Mouse (Mus musculus): ENCODE results near the gene Klkb1. TPM values are rescaled to one million over a fixed set of nuclear protein-coding genes. Genes with fewer than 3 reads are reported as not detected.

The Klkb1 gene
- total and polyA plus RNA-seq, 3 experiments = 0.04 TPM; not detected in 2

DNA sequence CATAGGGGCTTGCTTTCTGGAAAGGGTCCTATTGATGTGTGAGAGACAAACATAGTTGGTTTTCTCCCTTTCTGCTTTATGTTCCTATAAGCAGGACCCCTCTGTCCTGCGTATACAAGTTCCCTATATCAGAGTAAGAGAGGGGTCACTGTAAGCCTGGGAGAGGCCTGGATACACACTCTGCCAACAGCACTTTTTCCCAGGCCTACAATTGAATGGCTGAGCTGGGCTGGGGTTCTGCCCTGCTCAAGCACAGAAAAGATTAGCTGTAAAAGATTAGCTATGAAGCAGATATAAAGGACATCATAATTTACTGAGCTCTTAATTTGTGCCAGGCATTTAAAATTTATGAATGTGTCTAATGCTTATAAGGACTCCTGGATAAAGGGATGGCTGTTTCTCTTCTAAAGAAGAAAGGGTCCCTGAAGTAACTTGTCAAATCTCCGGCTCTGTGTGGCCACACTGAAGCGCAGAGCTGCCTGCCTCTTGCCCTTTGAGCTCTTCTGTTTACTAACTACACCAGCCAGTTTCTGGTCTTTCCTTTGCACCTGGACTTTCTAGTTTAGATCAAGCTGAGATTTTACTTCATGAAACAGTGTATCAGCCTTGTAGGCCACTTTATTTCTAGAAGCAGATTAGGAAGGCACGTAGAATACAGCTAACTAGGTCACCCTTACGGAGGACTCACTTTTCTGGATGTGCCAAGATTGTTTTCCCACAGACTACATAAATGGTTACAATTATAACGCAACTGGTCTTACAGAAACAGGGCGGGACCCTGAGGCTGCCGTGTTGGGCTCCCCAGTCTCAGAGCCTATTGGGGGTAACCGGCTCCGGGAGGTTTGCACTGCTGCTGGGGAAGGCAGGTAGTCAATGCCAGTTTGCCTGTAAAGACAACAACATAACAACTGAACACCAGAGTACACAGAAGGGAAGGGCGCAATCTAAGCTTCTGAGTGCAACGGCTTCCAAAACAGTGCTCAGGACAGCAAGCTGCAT, 47.3 kb upstream of the Klkb1 start:
- Histone ChIP-seq H3K4me1 (ENCODE audit: control insufficient read depth in 1 of 2, insufficient read depth in 2 of 2) (no peaks in the 10 kb centered on the region), H3K4me3 (replicated peaks in 1 of 3; ENCODE audit: low read depth in 2 of 3, low read length in 2 of 3, poor library complexity in 1 of 3) (no peak overlapping the region), H3K9ac (ENCODE audit: insufficient read depth, low read depth) (no peak overlapping the region), H3K9me3 (replicated peaks; ENCODE audit: low read length) (no peaks in the 10 kb centered on the region), H3K27ac (ENCODE audit: insufficient read depth, low read depth) (no peak overlapping the region), H3K36me3 (replicated peaks in 1 of 2; ENCODE audit: control insufficient read depth in 1 of 2, insufficient read depth in 1 of 2, low read length in 1 of 2) (no peaks in the 10 kb centered on the region), H3K27me3 (replicated peaks) (no peaks in the 10 kb centered on the region), H3K79me2 (replicated peaks; ENCODE audit: control insufficient read depth, extremely low read depth, insufficient read depth, poor library complexity, severe bottlenecking) (no peaks in the 10 kb centered on the region), H3K4me2 (ENCODE audit: insufficient read depth, low read depth, poor library complexity, severe bottlenecking) (no peak overlapping the region)
- no peak for DNase-seq (ENCODE audit: extremely low read depth)
- in situ Hi-C loops (cut with MboI; ENCODE audit: low pct_ligation_motif_present, low pct_unique_long_range_greater_than_20kb, low sequenced_read_pairs) = no loop called here
- no peak for TF ChIP-seq IRF4 (IDR thresholded peaks at IDR 0.05; ENCODE audit: low read depth, low read length)
- no peak for TF ChIP-seq ELF1 (IDR thresholded peaks at IDR 0.05; ENCODE audit: low read depth, low read length)
- no peak for TF ChIP-seq PAX5 (IDR thresholded peaks at IDR 0.05; ENCODE audit: low read length)
- no peak for TF ChIP-seq E2F4 (IDR thresholded peaks at IDR 0.05; ENCODE audit: insufficient replicate concordance, low read depth, low read length)
- TF ChIP-seq TBP (conservative IDR thresholded peaks at IDR 0.05; ENCODE audit: low read depth, low read length) = no peak
- TF ChIP-seq CTCF (conservative IDR thresholded peaks at IDR 0.05 in 1 of 2, IDR thresholded peaks at IDR 0.05 in 1 of 2; ENCODE audit: low read depth in 2 of 2, low read length in 2 of 2) = no peak
- TF ChIP-seq ZKSCAN1 (IDR thresholded peaks at IDR 0.05; ENCODE audit: borderline replicate concordance, low read depth, low read length) = no peak
- dilution Hi-C loops (cut with MboI; ENCODE audit: extremely low pct_ligation_motif_present, extremely low pct_unique_long_range_greater_than_20kb, low sequenced_read_pairs) = no loop called here

- H3K79me2 ChIP-seq (replicated peaks; ENCODE audit: control insufficient read depth, extremely low read depth, insufficient read depth, poor library complexity, severe bottlenecking) = no peaks in the 10 kb centered on the region
- in situ Hi-C loops (cut with MboI; ENCODE audit: low pct_ligation_motif_present, low pct_unique_long_range_greater_than_20kb, low sequenced_read_pairs) = no loop called here
- peaks cover 7 to 26% of the 10 kb centered on the region in 2 experiments for H3K4me1 ChIP-seq (ENCODE audit: control insufficient read depth in 1 of 2, insufficient read depth in 2 of 2)
- peak overlapping the region; percentile 27 for H3K9ac ChIP-seq (ENCODE audit: insufficient read depth, low read depth)
- no peak for TF ChIP-seq POLR2AphosphoS2 (IDR thresholded peaks at IDR 0.05; ENCODE audit: low read depth, low read length)
- no peak for TF ChIP-seq HCFC1 (IDR thresholded peaks at IDR 0.05; ENCODE audit: low read depth, low read length)
- TF ChIP-seq JUN (IDR thresholded peaks at IDR 0.05; ENCODE audit: insufficient read depth, low read depth, low read length) = no peak
- no peak for TF ChIP-seq E2F4 (IDR thresholded peaks at IDR 0.05; ENCODE audit: insufficient replicate concordance, low read depth, low read length)
- no peak for TF ChIP-seq PAX5 (IDR thresholded peaks at IDR 0.05; ENCODE audit: low read length)
- no peak for TF ChIP-seq SMC3 (IDR thresholded peaks at IDR 0.05; ENCODE audit: low read depth, low read length)
- no peak for TF ChIP-seq NELFE (IDR thresholded peaks at IDR 0.05; ENCODE audit: low read depth, low read length)
- no peak for TF ChIP-seq USF2 (conservative IDR thresholded peaks at IDR 0.05; ENCODE audit: low read depth, low read length)
- no peak for TF ChIP-seq TBP (conservative IDR thresholded peaks at IDR 0.05; ENCODE audit: low read depth, low read length)
- TF ChIP-seq GABPA (IDR thresholded peaks at IDR 0.05; ENCODE audit: insufficient replicate concordance, low read depth, low read length) = no peak
- TF ChIP-seq CHD2 (IDR thresholded peaks at IDR 0.05; ENCODE audit: low read length) = no peak
- peak overlapping the region; percentile 46 to 75 (median 67) for H3K4me3 ChIP-seq (replicated peaks in 1 of 3; ENCODE audit: low read depth in 2 of 3, low read length in 2 of 3, poor library complexity in 1 of 3)
- H3K36me3 ChIP-seq (replicated peaks in 1 of 2; ENCODE audit: control insufficient read depth in 1 of 2, insufficient read depth in 1 of 2, low read length in 1 of 2) = no peaks in the 10 kb centered on the region
- H3K4me2 ChIP-seq (ENCODE audit: insufficient read depth, low read depth, poor library complexity, severe bottlenecking) = peak overlapping the region; percentile 44; the same call in 1 of the 2 replicates
- dilution Hi-C loops (cut with MboI; ENCODE audit: extremely low pct_ligation_motif_present, extremely low pct_unique_long_range_greater_than_20kb, low sequenced_read_pairs) = no loop called here
- no peaks in the 10 kb centered on the region for H3K9me3 ChIP-seq (replicated peaks; ENCODE audit: low read length)
- no peak for DNase-seq (ENCODE audit: extremely low read depth)
- H3K27ac ChIP-seq (ENCODE audit: insufficient read depth, low read depth) = no peak overlapping the region; the same call in 1 of the 2 replicates
- no peaks in the 10 kb centered on the region for H3K27me3 ChIP-seq (replicated peaks)
Observed at GRCm38 (mm10) chr8:45333493-45333892, 38.8 kb upstream of the Klkb1 start.
